Mouse (Mus musculus): ENCODE data around the gene Efna4.

The Efna4 gene

DNA sequence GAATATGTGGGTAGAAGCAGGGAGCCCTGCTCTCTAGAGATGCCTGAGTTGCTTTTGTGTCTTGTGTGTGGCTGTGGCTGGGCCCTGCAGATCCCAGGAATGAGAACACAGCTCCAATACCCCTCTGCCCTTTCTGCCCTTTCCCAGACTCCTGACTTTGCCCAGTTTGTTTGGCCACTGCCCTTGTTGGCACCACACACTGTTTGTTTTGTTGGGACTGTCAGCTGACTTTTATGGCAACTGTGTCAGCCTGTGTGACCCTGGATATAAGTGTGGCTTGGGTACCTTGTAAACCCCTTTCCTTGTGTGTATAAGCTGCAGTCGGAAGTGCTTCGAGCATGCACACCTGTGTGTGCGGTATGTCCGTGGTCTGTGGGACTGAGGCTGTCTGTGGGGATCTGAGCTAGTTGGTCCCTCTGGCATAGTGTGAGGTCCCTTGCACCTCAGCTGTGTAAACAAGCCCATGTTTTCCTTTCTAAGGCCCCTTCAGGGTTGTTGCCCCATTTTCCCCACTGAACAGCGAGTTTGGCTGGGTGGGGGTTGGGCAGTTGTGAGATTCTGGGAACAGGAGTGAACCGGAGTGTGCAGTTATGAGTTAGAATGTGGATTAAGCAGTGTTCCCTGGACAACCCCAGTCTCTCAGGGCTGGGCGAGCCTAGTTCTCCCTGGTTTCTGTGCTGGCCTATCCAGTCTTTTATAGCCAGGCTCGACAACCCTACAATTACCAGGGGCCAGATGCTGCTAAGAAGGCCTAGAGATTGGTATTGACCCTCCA lies 32.1 kb downstream of the Efna4 start:
- in situ Hi-C loops (cut with MboI, MseI) = no loop called here

DNA sequence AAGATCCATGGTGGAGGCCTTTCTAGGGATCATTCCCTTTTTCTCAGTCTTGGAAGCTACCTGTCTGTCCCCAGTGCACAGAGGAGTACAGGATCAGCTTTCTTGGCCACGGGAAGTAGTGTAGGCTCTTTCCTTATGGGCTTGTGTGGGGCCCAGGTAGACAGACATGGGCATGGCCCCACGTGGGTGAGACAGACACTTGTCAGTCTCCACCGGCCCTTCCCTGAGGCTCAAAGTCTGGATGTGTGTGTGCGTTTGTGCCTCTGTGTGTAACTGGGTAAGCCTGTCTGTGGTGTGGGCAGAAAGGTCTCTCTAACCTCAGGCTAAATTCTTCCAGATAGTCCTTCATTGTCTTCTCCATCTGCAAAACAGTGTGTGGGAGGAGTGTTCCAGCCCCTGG lies 32.7 kb downstream of the Efna4 start:
- in situ Hi-C loops (cut with MboI, MseI) = no loop called here

DNA sequence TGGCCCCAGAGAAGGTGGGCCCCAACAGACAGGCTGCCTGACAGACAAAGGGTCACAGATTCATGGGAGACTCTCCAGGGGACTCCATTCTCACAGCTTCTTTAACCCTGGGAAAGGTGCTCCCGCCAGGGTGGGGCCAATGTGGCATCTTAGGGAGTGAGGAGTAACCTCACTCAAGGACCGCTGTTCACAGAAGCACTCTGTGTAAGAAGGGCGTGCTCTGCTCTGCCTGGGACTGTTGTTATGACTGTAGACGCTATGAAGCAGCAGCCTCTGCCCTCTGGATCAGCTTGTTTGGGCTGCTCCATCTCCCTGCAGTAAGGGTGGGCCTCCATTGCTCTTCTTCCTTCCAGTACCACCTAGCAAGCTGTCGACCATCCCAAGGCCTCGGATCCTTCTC lies 33.4 kb downstream of the Efna4 start:
- in situ Hi-C loops (cut with MboI, MseI) = no loop called here

DNA sequence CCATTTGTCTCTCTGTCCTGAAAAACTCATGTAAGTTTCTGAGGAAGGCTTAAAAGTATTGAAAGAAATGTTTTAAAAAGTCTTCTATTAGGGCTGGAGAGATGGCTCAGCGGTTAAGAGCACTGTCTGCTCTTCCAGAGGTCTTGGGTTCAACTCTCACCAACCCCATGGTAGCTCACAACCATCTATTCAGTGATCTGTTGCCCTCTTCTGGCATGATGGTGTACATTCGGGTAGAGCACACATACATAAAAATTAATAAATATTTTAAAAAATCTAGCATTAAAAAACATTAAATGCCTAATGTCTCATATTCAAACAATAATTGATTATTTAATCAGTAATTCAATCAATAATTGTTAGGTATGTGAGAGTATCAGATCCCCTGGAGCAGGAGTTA lies 37.3 kb downstream of the Efna4 start:
- in situ Hi-C loops (cut with MboI, MseI) = no loop called here

DNA sequence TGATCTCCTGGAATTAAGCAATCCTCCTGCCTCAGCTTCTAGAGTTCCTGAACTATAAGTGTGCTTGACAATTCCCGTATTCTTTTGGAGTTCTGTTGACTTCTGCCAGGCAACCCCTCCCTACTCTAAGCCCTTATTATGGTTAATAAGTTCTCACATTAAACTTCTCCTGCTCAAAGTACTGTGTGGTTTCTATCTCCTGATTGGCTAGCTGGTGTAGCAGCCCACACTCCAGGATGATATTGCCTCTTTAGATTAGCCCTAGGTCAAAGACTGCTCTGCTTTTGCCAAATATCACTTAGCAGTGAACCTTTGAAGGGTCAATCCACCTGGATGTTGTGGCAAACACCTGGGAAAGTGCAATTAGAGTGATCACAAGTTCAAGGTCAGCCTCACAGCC lies 37.8 kb downstream of the Efna4 start:
- in situ Hi-C loops (cut with MboI, MseI) = no loop called here

DNA sequence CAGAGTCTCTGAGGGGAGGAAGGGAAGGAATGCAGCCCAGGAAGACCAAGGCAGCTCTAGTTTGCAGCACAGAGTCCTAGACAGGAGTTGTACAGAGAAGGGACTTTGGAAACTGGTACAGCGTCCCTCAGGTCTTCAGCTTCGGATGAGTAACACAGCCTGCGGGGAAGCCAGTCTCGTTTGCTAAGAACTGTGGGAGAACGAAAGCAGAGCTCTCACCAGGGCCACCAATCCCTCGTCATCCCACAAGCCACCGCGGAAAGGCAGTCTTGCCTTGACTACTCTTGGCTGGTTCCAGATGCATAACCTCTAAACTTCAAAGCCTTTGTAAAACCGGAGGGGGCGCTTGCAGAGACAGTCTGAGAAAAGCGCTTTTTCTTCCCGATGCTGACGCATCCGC lies 38.3 kb downstream of the Efna4 start:
- in situ Hi-C loops (cut with MboI, MseI) = no loop called here

DNA sequence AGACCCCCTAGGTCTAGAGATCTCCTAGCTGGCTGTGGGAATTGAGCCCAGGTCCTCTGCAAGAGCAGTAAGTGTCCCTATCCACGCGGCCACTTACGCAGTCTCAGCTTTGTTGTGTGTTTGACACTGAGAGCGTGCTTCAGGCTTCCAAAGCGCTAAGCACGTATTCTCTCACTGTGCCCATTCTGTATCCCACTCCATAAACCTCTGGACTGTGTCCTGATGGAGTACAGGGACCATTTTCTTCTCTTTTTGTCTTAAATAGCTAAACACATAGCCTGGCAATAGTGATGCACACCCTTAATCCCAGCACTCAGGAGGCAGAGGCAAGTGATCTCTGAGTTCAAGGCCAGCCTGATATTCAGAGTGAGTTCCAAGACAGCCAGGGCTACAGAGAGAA lies 38.9 kb downstream of the Efna4 start:
- in situ Hi-C loops (cut with MboI, MseI) = no loop called here

DNA sequence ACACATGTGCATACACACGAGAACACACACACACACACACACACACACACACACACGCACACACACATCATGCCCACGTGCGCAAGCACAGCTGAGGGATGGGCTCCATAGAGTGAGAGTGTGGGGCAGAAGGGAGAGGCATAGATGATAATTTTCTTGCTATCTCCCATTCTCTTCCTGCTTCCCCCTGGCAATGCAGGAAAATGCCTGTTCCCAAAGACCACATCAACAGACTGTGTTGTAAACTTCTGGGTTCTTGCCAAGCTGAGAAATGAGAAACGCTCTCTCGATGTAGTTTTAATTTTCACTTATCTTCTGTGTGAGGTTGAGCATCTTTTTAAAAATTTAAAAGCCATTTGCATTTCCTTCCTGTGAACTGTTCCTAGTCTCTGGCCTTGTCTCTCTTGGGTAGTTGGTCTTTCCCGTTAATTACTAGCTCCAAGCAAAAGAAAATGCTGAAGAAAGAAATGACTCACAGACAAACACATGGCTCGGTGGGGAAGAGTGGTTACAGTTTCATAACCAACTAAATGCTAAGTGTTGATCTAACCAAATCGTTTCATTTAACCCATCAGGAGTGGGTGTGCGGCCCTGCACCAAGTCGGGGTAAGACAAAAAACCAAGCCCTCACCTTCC lies 40.9 kb downstream of the Efna4 start:
- in situ Hi-C loops (cut with MboI, MseI) = no loop called here

DNA sequence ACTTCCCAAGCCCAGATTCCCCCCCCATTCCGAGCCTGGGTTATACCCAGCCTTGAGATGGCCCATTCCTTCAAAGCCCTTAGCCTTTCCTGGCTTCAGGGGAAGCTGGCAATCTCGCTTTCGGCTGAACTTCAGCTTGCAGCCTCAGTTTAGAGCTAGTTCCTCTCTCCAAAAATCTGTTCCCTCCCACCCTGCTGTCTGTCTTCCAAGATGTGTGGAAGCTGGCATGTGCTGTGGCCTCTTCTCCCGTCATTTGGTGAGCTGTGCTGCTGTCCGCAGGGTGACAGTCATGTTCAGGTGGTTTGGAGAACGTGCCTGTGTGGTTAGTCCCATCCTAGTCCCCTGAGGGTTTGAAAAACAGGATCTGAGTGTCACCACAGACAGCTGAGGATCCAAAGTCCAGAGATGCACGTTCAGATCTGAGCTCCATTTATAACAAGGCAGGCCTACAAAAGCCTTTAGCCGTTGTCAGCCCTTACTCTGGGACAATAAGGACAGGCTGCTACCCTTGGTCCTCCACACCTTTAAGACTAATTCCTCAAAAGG lies 42.1 kb downstream of the Efna4 start:
- in situ Hi-C loops (cut with MboI, MseI) = no loop called here

DNA sequence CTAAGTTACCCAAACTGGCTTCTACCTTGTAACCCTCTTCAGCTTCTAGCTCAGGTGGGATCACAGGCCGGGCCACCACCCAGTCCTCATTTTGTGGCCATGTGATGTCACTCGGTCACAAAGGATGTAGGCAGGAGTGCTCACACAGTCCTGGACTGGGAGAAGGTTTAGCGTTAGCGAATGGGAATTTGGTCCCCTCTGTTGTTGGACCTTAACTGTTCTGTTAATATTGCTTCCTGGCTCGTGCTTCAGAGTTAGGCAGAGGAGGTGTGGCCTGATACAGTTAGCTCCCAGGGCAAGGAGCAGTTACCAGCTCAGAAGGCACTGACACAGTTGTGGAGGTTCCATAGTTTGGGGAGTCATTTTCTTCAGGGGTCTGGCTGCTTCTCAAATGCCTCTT lies 43.6 kb downstream of the Efna4 start:
- in situ Hi-C loops (cut with MboI, MseI) = no loop called here

DNA sequence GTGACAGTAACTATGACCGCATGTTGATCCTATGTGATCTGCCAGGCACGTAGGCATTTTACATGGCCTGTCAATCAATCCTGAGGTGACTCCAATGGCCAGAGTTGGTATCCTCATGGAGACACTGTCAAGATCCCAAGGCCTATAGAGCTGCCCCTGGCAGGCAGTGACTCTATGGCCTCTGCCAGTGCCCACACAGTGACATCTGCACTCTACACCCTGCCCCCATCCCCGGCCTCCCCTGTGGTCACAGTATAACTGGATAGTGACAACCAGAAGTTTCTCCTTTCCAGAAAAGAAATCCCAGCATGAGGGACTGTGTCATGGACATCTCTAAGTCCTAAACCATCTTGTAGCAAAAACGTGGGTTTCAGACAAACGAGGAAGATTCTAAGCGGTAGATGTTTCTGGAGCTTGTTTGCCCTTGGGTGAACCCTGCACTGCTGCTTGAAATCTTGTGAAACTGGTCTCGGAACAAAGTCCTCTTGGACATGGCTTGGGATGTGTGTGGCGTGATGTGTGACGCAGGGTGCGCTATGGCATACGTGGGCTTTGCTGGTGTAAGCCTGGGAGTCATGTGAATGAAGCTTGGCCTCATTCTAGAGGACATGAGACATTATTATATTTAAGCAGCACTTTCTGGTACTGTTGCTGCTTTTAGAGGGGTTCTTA lies 44.4 kb downstream of the Efna4 start:
- in situ Hi-C loops (cut with MboI, MseI) = no loop called here

DNA sequence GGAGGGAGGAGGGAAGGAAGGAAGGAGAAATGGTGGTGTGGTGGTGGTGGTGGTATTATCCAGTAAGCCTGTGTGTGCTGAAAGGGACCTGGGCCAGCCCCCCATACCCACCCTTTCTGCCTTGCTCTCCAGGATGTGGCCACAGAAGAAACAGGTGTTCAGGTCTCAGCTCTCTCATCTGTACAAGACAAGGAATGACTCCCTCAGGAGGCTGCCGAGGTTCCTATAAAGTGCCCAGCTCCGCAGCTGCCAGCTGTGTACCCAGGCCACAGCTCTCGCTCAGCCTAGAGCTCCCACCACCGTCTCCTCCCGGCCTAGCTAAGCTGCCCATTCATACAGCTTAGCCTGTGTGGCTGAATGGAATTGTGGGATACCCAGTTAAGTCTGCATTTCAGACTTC lies 45.5 kb downstream of the Efna4 start:
- in situ Hi-C loops (cut with MboI, MseI) = no loop called here

DNA sequence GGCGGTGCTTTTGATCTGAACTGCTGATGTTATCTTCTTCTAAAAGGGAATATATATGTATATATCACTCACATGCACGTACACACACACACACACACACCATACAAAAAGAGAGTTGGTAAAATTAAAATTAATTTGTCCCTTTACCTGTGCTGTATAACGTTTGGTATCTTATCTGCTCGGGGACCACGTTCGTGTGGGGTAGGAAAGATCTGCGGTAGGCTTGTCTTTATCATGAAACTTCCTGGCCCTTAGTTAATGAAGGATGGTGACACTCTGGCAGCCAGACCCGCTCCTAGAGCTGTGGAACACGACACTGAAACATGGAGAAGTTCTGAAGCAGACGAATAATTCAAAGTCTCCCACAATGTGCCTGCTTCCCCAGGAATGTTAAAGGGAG lies 46.0 kb downstream of the Efna4 start:
- in situ Hi-C loops (cut with MboI, MseI) = no loop called here

DNA sequence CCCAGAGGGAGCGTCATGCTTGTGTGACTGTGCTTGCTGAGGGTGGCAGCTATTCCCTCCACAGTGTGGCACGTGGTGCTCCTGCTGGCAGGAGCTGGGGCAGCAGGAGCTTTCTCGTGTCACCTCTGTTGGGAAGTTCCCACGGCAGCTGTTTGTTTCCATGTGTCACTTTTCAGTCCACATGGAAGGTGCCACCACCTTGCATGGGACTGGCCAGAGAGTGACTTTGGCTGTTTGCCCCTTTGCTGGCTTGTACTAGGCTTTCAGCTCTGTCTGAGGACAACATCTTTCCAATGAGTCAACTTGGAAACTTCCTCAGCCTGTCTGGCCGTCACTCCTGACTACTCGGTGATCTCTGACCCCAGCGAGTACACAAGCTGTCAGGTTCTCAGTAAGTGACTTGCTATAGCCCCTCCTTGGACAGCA lies 49.3 kb downstream of the Efna4 start:
- in situ Hi-C loops (cut with MboI, MseI) = no loop called here

DNA sequence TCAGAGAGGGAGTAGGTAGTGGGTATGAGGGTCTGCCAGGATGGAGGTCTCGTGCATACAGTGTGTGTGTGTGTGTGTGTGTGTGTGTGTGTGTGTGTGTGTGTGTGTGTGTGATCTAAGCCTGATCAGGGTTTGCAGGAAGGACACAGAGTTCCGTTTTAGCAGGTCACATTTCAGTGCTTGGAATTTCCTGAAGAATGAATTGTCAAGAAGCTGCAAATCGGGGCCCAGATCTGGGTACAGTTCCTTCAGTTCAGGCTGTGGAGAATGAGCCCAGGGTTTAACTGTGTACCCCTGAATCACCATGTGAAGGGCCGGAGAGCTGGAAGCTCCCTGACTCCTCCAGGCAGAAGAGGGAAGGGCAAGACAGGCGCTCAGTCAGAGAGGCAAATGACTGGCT lies 50.5 kb downstream of the Efna4 start:
- in situ Hi-C loops (cut with MboI, MseI) = no loop called here

DNA sequence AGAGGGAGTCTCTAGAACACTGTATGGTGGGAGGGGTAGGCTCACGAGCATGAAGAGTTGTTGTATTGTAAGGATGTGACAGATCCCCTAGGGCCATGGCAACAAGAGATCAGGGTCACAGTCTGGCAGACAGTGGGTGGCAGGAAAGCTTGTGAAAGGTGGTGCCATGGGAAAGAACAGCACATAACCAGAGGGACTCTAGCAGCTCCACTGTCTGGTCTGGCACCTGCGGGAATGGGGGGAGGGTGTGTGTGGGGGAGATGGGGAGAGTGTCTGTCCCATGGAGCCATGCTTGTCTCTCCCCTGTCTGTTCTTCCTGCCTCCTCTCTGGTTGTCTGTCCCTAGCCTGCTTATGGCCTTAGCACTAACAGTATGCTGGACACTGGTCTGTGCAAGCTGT lies 52.3 kb downstream of the Efna4 start:
- in situ Hi-C loops (cut with MboI, MseI) = no loop called here

DNA sequence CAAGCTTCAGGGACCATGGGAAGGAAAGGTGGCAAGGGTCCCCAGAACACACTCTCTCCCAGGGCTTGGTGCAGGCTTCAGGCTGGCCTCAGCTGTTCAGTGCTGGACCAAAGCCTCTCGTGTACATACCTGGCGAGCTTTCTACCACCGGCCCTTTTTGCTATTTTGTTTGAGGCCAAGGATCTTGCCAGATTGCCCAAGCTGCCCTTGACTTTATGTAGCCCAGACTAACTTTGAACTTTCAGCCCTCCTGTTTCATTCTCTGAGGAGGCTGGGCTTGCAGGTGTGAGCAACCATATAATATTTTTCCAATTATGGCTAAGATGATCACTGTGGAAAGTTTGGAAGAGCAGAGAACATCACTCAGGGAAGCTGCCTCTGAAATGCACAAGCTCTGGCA lies 53.6 kb downstream of the Efna4 start:
- in situ Hi-C loops (cut with MboI, MseI) = loop anchor here (5.0 kb wide), 1 partner anchor 37 kb away; the partner anchor contains the start of genes Krtcap2 and Trim46

Data from regulatory T cell (primary cell).